Mouse (Mus musculus): Measurements from ENCODE around the gene Efna5. TPM values are rescaled to one million over a fixed set of nuclear protein-coding genes. Genes with fewer than 3 reads are reported as not detected.

Gene Efna5
- polyA plus RNA-seq, 1 experiment from 2014 or later: 42.2 TPM

GRCm38 (mm10) chr17:62864966-62865365, 16.2 kb downstream of the Efna5 start:
- Histone ChIP-seq H3K27me3 (ENCODE audit: control insufficient read depth, insufficient read depth, low read length) (peaks cover 3% of the 10 kb centered on the region; the same call in 1 of the 2 replicates), H3K36me3 (ENCODE audit: control insufficient read depth, insufficient read depth, low read length) (no peaks in the 10 kb centered on the region), H3K4me1 (replicated peaks; ENCODE audit: control insufficient read depth, insufficient read depth, low read length) (0 out of 2 replicates have a peak, but pooled peaks cover 4% of the 10 kb centered on the region), H3K9me3 (ENCODE audit: control insufficient read depth, low read length) (no peaks in the 10 kb centered on the region), H3K4me2 (ENCODE audit: low read depth, low read length, severe bottlenecking) (no peak overlapping the region), H3K4me3 (ENCODE audit: low read depth, low read length) (no peak overlapping the region), H3K27ac (ENCODE audit: low read depth, low read length) (no peak overlapping the region), H3K9ac (ENCODE audit: low read length) (no peak overlapping the region)
- DNase-seq (ENCODE audit: low spot score) (no peak), ATAC-seq (replicated peaks; ENCODE audit: low FRiP score) (no peak)
- 91% methylated on average over 8 of the region's 8 CpGs for WGBS

- Histone ChIP-seq H3K4me1 (replicated peaks; ENCODE audit: control insufficient read depth, insufficient read depth, low read length) (0 out of 2 replicates have a peak, but pooled peaks cover 4% of the 10 kb centered on the region), H3K4me2 (ENCODE audit: low read depth, low read length, severe bottlenecking) (no peak overlapping the region), H3K9me3 (ENCODE audit: control insufficient read depth, low read length) (no peaks in the 10 kb centered on the region), H3K27ac (ENCODE audit: low read depth, low read length) (no peak overlapping the region), H3K36me3 (ENCODE audit: control insufficient read depth, insufficient read depth, low read length) (no peaks in the 10 kb centered on the region), H3K27me3 (ENCODE audit: control insufficient read depth, insufficient read depth, low read length) (no peaks in the 10 kb centered on the region; the same call in 1 of the 2 replicates), H3K4me3 (ENCODE audit: low read depth, low read length) (no peak overlapping the region), H3K9ac (ENCODE audit: low read length) (no peak overlapping the region)
- ATAC-seq (replicated peaks; ENCODE audit: low FRiP score): no peak
- DNase-seq (ENCODE audit: low spot score): no peak
- WGBS: 38% methylated on average over 3 of the region's 3 CpGs
Observed at GRCm38 (mm10) chr17:62863004-62863403, 18.1 kb downstream of the Efna5 start.

- DNase-seq (ENCODE audit: low spot score): peak; percentile 54
- H3K4me3 ChIP-seq (ENCODE audit: low read depth, low read length): no peak overlapping the region
- H3K27ac ChIP-seq (ENCODE audit: low read depth, low read length): no peak overlapping the region; the same call in 1 of the 2 replicates
- H3K9ac ChIP-seq (ENCODE audit: low read length): 0 out of 2 replicates have a peak overlapping the region, but pooled peaks have one; percentile 20
- H3K4me1 ChIP-seq (replicated peaks; ENCODE audit: control insufficient read depth, insufficient read depth, low read length): 0 out of 2 replicates have a peak, but pooled peaks cover 4% of the 10 kb centered on the region
- no peaks in the 10 kb centered on the region for H3K9me3 ChIP-seq (ENCODE audit: control insufficient read depth, low read length)
- H3K27me3 ChIP-seq (ENCODE audit: control insufficient read depth, insufficient read depth, low read length): no peaks in the 10 kb centered on the region; the same call in 1 of the 2 replicates
- 38% methylated on average over 12 of the region's 12 CpGs for WGBS
- peak; percentile 71 for ATAC-seq (replicated peaks; ENCODE audit: low FRiP score)
- H3K4me2 ChIP-seq (ENCODE audit: low read depth, low read length, severe bottlenecking): peak overlapping the region; percentile 24; the same call in 1 of the 2 replicates
- H3K36me3 ChIP-seq (ENCODE audit: control insufficient read depth, insufficient read depth, low read length): no peaks in the 10 kb centered on the region
Observed at GRCm38 (mm10) chr17:62862298-62862999, 18.7 kb downstream of the Efna5 start.

GRCm38 (mm10) chr17:62857275-62857674, 23.8 kb downstream of the Efna5 start:
- H3K4me3 ChIP-seq (ENCODE audit: low read depth, low read length): no peak overlapping the region
- no peaks in the 10 kb centered on the region for H3K9me3 ChIP-seq (ENCODE audit: control insufficient read depth, low read length)
- H3K27ac ChIP-seq (ENCODE audit: low read depth, low read length): no peak overlapping the region
- H3K4me2 ChIP-seq (ENCODE audit: low read depth, low read length, severe bottlenecking): no peak overlapping the region
- H3K27me3 ChIP-seq (ENCODE audit: control insufficient read depth, insufficient read depth, low read length): peaks cover 3% of the 10 kb centered on the region; the same call in 1 of the 2 replicates
- 81% methylated on average over 8 of the region's 8 CpGs for WGBS
- H3K36me3 ChIP-seq (ENCODE audit: control insufficient read depth, insufficient read depth, low read length): no peaks in the 10 kb centered on the region
- no peak overlapping the region for H3K9ac ChIP-seq (ENCODE audit: low read length)
- peaks cover 16% of the 10 kb centered on the region for H3K4me1 ChIP-seq (replicated peaks; ENCODE audit: control insufficient read depth, insufficient read depth, low read length)
- ATAC-seq (replicated peaks; ENCODE audit: low FRiP score): no peak
- no peak for DNase-seq (ENCODE audit: low spot score)

GRCm38 (mm10) chr17:62853741-62854140, 27.4 kb downstream of the Efna5 start:
- H3K4me2 ChIP-seq (ENCODE audit: low read depth, low read length, severe bottlenecking): peak overlapping the region; percentile 36
- H3K36me3 ChIP-seq (ENCODE audit: control insufficient read depth, insufficient read depth, low read length): no peaks in the 10 kb centered on the region
- no peaks in the 10 kb centered on the region for H3K9me3 ChIP-seq (ENCODE audit: control insufficient read depth, low read length)
- 2% methylated on average over 6 of the region's 6 CpGs for WGBS
- peaks cover 5% of the 10 kb centered on the region; the same call in 1 of the 2 replicates for H3K27me3 ChIP-seq (ENCODE audit: control insufficient read depth, insufficient read depth, low read length)
- DNase-seq (ENCODE audit: low spot score) (no peak), ATAC-seq (replicated peaks; ENCODE audit: low FRiP score) (no peak)
- H3K4me1 ChIP-seq (replicated peaks; ENCODE audit: control insufficient read depth, insufficient read depth, low read length): peaks cover 17% of the 10 kb centered on the region
- no peak overlapping the region for H3K4me3 ChIP-seq (ENCODE audit: low read depth, low read length)
- no peak overlapping the region; the same call in 1 of the 2 replicates for H3K9ac ChIP-seq (ENCODE audit: low read length)
- H3K27ac ChIP-seq (ENCODE audit: low read depth, low read length): no peak overlapping the region

- Histone ChIP-seq H3K27me3 (ENCODE audit: control insufficient read depth, insufficient read depth, low read length) (peaks cover 5% of the 10 kb centered on the region; the same call in 1 of the 2 replicates), H3K9ac (ENCODE audit: low read length) (no peak overlapping the region; the same call in 1 of the 2 replicates), H3K9me3 (ENCODE audit: control insufficient read depth, low read length) (no peaks in the 10 kb centered on the region), H3K4me1 (replicated peaks; ENCODE audit: control insufficient read depth, insufficient read depth, low read length) (peaks cover 17% of the 10 kb centered on the region), H3K4me3 (ENCODE audit: low read depth, low read length) (peak overlapping the region; percentile 6; the same call in 1 of the 2 replicates), H3K36me3 (ENCODE audit: control insufficient read depth, insufficient read depth, low read length) (no peaks in the 10 kb centered on the region), H3K4me2 (ENCODE audit: low read depth, low read length, severe bottlenecking) (peak overlapping the region; percentile 36), H3K27ac (ENCODE audit: low read depth, low read length) (no peak overlapping the region)
- DNase-seq (ENCODE audit: low spot score) (peak; percentile 74), ATAC-seq (replicated peaks; ENCODE audit: low FRiP score) (peak; percentile 74)
- WGBS: 2% methylated on average over 3 of the region's 3 CpGs
Observed at GRCm38 (mm10) chr17:62852822-62853608, 28.1 kb downstream of the Efna5 start.

- no peak for ATAC-seq (replicated peaks; ENCODE audit: low FRiP score)
- no peak for DNase-seq (ENCODE audit: low spot score)
- Histone ChIP-seq H3K4me3 (ENCODE audit: low read depth, low read length) (no peak overlapping the region), H3K9me3 (ENCODE audit: control insufficient read depth, low read length) (no peaks in the 10 kb centered on the region), H3K36me3 (ENCODE audit: control insufficient read depth, insufficient read depth, low read length) (no peaks in the 10 kb centered on the region), H3K27me3 (ENCODE audit: control insufficient read depth, insufficient read depth, low read length) (peaks cover 5% of the 10 kb centered on the region; the same call in 1 of the 2 replicates), H3K4me2 (ENCODE audit: low read depth, low read length, severe bottlenecking) (no peak overlapping the region), H3K4me1 (replicated peaks; ENCODE audit: control insufficient read depth, insufficient read depth, low read length) (peaks cover 17% of the 10 kb centered on the region), H3K9ac (ENCODE audit: low read length) (no peak overlapping the region), H3K27ac (ENCODE audit: low read depth, low read length) (no peak overlapping the region)
- 48% methylated on average over 7 of the region's 7 CpGs for WGBS
Observed at GRCm38 (mm10) chr17:62851268-62851667, 29.8 kb downstream of the Efna5 start.

GRCm38 (mm10) chr17:62850603-62851002, 30.5 kb downstream of the Efna5 start:
- Histone ChIP-seq H3K4me3 (ENCODE audit: low read depth, low read length) (no peak overlapping the region), H3K4me1 (replicated peaks; ENCODE audit: control insufficient read depth, insufficient read depth, low read length) (peaks cover 17% of the 10 kb centered on the region), H3K36me3 (ENCODE audit: control insufficient read depth, insufficient read depth, low read length) (no peaks in the 10 kb centered on the region), H3K4me2 (ENCODE audit: low read depth, low read length, severe bottlenecking) (no peak overlapping the region), H3K9me3 (ENCODE audit: control insufficient read depth, low read length) (no peaks in the 10 kb centered on the region), H3K27ac (ENCODE audit: low read depth, low read length) (no peak overlapping the region), H3K27me3 (ENCODE audit: control insufficient read depth, insufficient read depth, low read length) (peaks cover 5% of the 10 kb centered on the region; the same call in 1 of the 2 replicates), H3K9ac (ENCODE audit: low read length) (no peak overlapping the region)
- 66% methylated on average over 3 of the region's 3 CpGs for WGBS
- DNase-seq (ENCODE audit: low spot score): no peak
- ATAC-seq (replicated peaks; ENCODE audit: low FRiP score): 0 out of 2 replicates have a peak, but pooled peaks have one; percentile 39
